Mouse (Mus musculus): Measurements from ENCODE around the gene Cntn4. TPM values are rescaled to one million over a fixed set of nuclear protein-coding genes. Genes with fewer than 3 reads are reported as not detected.

The Cntn4 gene
- total RNA-seq, 1 experiment from 2014 or later = 0.29 TPM

GRCm38 (mm10) chr6:106423471-106423870, 746.0 kb downstream of the Cntn4 start:
- ATAC-seq (replicated peaks; ENCODE audit: insufficient number of reproducible peaks, low FRiP score, low TSS enrichment, poor library complexity, severe bottlenecking) = no peak

DNA sequence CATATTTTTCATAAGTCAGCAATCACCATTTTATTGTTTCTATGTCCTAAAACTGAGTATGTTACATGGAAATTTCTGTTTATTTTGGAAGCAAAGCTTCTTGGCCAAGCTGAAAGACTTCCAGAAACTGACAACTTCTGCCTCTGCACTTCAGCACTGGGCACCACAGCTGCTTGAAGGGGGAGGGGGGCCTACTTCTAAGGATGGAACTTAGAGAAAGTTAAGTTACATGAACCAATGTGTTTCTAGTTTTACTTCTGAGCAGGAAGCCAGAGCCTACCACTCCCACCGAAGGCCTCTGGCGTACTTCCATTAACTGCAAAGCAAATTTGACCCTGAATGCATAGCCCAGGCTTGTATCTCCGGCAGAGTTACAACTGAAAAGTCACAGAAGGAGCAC, 749.2 kb downstream of the Cntn4 start:
- ATAC-seq (replicated peaks; ENCODE audit: insufficient number of reproducible peaks, low FRiP score, low TSS enrichment, poor library complexity, severe bottlenecking) = no peak

- ATAC-seq (replicated peaks; ENCODE audit: insufficient number of reproducible peaks, low FRiP score, low TSS enrichment, poor library complexity, severe bottlenecking) = no peak
These were observed 754.0 kb downstream of the Cntn4 start for GRCm38 (mm10) chr6:106431466-106431865.

DNA sequence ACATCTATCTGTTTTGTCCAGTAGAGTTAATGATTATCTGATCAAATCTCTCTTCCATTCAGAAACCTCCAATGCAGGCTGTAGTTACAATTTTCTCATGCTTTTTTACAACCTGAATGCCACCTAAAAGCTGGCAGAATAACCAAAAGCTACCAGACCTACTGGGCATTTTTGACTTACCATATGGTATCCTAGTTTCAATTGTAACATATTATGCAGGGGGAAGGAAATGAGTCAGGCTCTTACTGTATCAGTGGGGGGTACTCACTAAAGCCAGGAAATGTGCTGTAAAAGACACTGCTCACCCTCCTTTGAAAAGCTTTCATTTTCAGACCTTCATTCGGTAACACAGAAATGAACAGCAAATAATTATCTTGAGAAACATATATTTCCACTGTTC, 763.3 kb downstream of the Cntn4 start:
- no peak for ATAC-seq (replicated peaks; ENCODE audit: insufficient number of reproducible peaks, low FRiP score, low TSS enrichment, poor library complexity, severe bottlenecking)

GRCm38 (mm10) chr6:106441246-106441645, 763.8 kb downstream of the Cntn4 start:
- ATAC-seq (replicated peaks; ENCODE audit: insufficient number of reproducible peaks, low FRiP score, low TSS enrichment, poor library complexity, severe bottlenecking) = no peak

DNA sequence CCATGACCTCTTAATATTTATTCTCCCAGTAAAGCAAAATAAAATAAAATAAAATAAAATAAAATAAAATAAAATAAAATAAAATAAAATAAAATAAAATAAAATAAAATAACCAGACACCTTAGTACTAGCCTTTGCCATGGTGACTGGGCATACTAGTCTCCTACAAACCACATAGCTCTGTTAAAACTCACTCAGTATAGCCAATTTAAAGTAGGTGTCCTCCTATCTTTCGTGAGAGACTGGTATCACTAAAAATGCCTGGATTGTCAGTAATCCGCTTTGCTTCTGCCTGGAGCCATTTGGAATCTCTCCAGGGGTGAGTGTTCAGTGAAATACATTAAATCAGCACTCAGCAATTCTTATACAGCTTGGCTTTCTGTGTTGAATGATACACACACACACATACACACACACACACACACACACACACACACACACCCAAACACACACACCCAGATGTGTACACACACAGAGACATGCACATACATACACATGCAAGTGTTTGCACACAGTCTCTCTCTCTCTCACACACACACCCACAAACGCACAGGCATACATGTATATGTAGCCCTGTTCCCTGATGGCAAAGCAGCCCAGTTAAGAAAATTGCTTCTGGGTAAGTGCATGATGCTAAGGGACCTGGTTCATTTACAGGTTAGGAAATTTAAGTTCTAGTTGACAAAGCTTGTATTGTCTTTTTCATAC, 776.8 kb downstream of the Cntn4 start:
- ATAC-seq (replicated peaks; ENCODE audit: insufficient number of reproducible peaks, low FRiP score, low TSS enrichment, poor library complexity, severe bottlenecking) = no peak

DNA sequence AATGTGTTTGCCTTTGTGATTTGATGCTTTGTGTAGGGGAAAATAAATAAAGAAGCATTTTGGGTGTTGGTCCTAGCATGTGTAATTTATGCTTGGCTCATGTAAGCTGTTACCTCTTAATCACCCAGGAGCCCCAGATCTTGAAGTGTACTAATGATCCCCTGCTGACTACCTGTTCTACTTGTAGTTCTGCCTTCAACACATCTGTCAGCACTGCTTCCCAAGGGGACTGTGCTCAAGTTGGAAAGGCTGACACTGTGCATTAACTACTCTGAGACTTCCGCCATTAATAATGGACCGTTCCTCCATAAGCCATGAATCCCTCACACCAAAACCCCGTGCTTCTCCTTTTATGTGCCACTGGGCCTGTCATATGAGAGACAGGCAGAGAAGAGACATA, 778.2 kb downstream of the Cntn4 start:
- no peak for ATAC-seq (replicated peaks; ENCODE audit: insufficient number of reproducible peaks, low FRiP score, low TSS enrichment, poor library complexity, severe bottlenecking)

GRCm38 (mm10) chr6:106458166-106458565, 780.7 kb downstream of the Cntn4 start:
- no peak for ATAC-seq (replicated peaks; ENCODE audit: insufficient number of reproducible peaks, low FRiP score, low TSS enrichment, poor library complexity, severe bottlenecking)

DNA sequence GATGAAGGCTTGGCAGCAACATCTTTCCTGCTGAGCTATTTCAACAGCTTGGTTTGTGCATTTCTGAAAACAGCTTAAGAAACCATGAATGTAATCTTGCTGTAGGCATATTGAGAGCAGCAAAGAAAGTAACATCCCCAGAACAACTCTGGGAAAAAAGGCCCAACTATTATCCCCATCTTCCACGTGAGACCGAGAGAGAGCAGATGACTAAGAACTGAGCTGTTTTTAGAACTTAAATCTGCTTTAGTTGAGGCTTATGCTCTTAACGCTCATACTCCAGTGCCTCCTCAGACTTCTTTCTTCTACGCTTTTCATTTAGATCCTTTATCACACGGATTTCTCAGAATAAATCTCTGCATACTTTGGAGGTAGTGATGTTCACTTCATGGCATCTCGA, 784.9 kb downstream of the Cntn4 start:
- ATAC-seq (replicated peaks; ENCODE audit: insufficient number of reproducible peaks, low FRiP score, low TSS enrichment, poor library complexity, severe bottlenecking) = no peak

DNA sequence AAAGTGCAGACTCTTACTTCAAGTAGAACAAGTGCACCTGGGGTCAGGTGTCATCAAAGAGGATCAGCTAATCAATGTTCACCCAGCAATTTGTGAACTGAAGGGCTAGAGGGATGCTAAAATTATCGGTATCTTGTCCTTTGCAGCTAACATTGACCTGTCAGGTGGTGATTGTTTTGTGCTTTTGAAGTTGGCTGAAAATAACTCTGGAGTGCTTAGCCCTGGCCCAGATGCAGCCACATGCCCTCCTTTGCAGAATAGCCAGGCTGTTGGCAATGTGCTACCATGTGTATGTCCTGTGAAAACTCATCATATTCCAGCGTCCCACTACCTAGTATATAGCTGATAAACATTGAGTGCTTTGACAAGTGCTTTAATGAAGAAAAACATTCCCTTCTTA, 786.4 kb downstream of the Cntn4 start:
- ATAC-seq (replicated peaks; ENCODE audit: insufficient number of reproducible peaks, low FRiP score, low TSS enrichment, poor library complexity, severe bottlenecking) = no peak

- ATAC-seq (replicated peaks; ENCODE audit: insufficient number of reproducible peaks, low FRiP score, low TSS enrichment, poor library complexity, severe bottlenecking) = no peak
These were observed 788.3 kb downstream of the Cntn4 start for GRCm38 (mm10) chr6:106465766-106466165.

- no peak for ATAC-seq (replicated peaks; ENCODE audit: insufficient number of reproducible peaks, low FRiP score, low TSS enrichment, poor library complexity, severe bottlenecking)
These were observed 789.0 kb downstream of the Cntn4 start for GRCm38 (mm10) chr6:106466267-106467029.

DNA sequence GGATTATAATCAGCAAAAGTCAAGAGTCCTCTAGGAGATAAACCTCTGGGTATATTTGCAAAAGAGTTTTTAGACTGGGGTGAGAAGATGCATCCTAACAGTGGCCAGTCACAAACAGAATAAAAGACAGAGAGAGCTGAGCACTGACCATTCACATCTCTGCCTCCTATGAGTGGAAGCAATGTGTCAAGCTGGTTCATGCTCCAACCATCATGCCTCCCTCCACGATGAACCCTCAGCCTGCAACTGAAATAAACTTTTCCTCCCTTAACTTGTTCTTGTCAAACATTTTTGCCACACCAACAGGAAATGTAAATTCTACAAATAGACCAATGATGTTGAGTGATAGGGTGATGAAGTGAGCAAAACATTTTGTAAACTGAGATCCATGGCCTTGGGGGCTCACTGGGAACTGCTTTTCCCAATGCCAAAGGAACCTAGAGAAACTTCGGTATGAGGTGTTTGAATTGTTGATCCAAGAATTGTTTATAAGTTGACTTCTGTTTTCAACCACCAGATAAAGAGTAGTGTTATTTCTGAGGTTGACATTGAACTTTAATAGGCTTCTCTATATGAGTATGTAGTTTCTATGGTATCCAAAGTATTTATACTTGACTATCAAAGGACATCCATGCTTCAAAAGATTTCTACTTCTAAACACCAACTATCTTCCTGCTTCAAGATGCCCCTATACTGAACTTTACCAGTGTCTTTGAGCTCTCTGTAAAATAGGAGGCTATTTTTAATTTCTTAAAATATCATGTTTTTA, 794.6 kb downstream of the Cntn4 start:
- ATAC-seq (replicated peaks; ENCODE audit: insufficient number of reproducible peaks, low FRiP score, low TSS enrichment, poor library complexity, severe bottlenecking) = no peak

- ATAC-seq (replicated peaks; ENCODE audit: insufficient number of reproducible peaks, low FRiP score, low TSS enrichment, poor library complexity, severe bottlenecking) = no peak
These were observed 796.4 kb downstream of the Cntn4 start for GRCm38 (mm10) chr6:106473871-106474270.

GRCm38 (mm10) chr6:106481533-106481932, 804.1 kb downstream of the Cntn4 start:
- no peak for ATAC-seq (replicated peaks; ENCODE audit: insufficient number of reproducible peaks, low FRiP score, low TSS enrichment, poor library complexity, severe bottlenecking)

DNA sequence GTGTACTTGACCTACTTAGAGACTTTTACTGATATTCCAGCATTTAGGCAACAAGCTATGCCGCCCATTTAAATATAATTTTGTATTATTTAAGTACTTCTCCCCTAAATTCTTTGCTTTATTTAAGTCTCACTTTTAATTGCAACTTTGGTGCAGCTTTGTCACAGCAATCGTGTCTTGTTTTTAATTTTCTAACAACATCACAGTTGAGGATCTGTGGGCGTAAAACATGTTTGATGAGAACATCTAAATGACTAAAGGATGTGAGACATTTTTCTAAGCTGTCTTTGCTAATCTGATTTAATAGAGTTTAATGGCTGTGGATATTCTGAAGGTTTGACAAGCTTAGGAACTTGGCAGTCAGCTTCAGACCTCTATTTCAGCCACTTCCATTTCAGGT, 818.8 kb downstream of the Cntn4 start:
- no peak for ATAC-seq (replicated peaks; ENCODE audit: insufficient number of reproducible peaks, low FRiP score, low TSS enrichment, poor library complexity, severe bottlenecking)

- ATAC-seq (replicated peaks; ENCODE audit: insufficient number of reproducible peaks, low FRiP score, low TSS enrichment, poor library complexity, severe bottlenecking) = no peak
These were observed 821.7 kb downstream of the Cntn4 start for GRCm38 (mm10) chr6:106499166-106499565.

DNA sequence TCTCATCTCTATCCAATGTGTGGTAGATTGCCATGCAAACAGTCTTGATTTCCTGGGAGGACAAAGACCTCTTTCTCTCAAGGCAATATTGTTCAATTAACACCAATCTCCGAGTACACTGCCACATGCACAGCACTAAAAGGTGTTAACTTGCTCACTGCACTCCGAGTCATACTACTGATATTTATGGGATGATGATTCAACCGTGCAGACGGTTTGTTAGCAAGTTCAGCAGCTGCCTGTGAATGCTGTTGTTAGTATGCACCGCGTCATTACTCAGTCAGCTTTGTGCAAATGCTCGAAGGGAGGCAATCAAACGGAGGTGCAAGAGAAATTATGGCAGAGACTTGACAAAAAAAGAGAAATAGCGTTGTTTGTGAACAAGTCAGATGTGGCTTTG, 826.5 kb downstream of the Cntn4 start:
- ATAC-seq (replicated peaks; ENCODE audit: insufficient number of reproducible peaks, low FRiP score, low TSS enrichment, poor library complexity, severe bottlenecking) = no peak

DNA sequence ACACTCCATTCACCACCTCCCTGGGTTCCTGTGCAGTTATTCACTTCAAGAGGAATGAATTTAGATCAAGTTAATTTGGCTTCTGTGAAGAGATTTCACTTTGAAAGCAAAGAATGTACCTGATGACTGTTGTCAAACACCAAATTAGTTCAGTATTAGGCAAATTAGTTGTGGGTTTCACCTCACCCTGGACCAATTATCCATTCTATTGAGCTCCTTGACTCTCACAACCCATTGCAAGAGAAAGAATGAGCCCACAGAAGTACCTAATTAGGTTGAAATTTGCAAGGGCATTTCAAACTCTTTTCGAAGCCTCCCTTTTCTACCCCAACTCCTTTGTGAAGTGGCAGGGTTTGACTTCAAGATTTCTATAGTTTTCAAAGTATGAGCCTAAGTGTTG, 842.9 kb downstream of the Cntn4 start:
- no peak for ATAC-seq (replicated peaks; ENCODE audit: insufficient number of reproducible peaks, low FRiP score, low TSS enrichment, poor library complexity, severe bottlenecking)

DNA sequence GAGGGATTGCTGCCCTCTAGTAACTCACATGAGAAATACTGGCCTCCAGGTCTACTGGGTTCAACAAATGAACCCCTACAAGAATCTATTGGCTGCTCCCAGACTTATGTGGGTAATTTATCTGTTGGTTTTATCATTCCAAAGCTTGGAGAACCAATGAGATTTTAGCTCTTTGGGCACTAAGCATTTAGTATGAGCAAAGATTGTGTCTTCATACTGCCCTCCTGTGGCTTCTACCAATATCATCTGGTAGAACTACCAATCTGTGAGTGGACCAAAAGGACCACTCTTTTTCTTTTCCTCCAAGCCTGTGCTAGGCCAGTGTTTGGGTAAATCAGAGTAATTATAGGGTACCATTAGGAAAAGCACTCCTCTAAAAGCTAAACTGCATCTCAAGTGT, 866.0 kb downstream of the Cntn4 start:
- no peak for ATAC-seq (replicated peaks; ENCODE audit: insufficient number of reproducible peaks, low FRiP score, low TSS enrichment, poor library complexity, severe bottlenecking)
